33 mouse cellular contexts compared by ENCODE assay signal in the genomic region with DNA sequence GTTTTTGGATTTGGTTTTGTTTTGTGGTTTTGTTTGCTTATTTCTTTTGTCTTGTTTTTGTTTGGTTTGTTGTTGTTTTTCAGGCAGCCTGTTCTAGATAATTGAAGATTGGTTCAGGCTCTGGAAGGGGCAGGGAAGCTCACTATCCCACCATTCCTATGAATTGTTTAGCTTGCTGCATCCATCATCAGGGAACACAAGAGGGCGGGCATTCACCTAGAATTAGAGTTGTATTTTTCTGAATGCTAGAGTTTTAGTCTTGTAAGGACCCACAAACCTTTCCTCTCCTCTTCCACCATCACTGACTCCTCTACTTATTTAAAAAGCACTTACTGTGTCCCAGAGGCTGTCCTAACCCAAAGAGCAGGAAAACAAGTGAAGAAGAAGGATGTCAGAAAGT. TPM values are rescaled to one million over a fixed set of nuclear protein-coding genes. Genes with fewer than 3 reads are reported as not detected.
A peak's percentile ranks its signal among the peaks of the same experiment; 100 is the strongest.
DNase-seq lines count a peak whose midpoint lies in the region; ATAC-seq and TF ChIP-seq lines count a peak whose summit lies in the region.
"Had no signal": no experiment of that assay in that cellular context is flagged by ENCODE, and none has a peak within 500 bp of the region (broad histone marks: within the 10 kb centered on the region; RNA-seq: fewer than 3 reads in every experiment).

No protein-coding gene starts in this region.

- no peak for TF ChIP-seq POLR2A in brain, embryonic 14.5 days (IDR thresholded peaks at IDR 0.05; ENCODE audit: borderline replicate concordance, extremely low read depth, insufficient read depth, insufficient read length, poor library complexity, severe bottlenecking)

- 58% methylated on average over 1 of the region's 1 CpGs for WGBS in forebrain, postnatal 0 days
- 53% methylated on average over 1 of the region's 1 CpGs for WGBS in forebrain, embryonic 11.5 days

- H3K4me3 ChIP-seq in forebrain, postnatal 0 days (ENCODE audit: low read depth, low read length) = no peak overlapping the region
- no peak overlapping the region for H3K4me3 ChIP-seq in forebrain, embryonic 11.5 days (ENCODE audit: low read depth, low read length)
- H3K4me3 ChIP-seq in layer of hippocampus, adult 2 months = no peak overlapping the region
- H3K4me3 ChIP-seq: embryonic facial prominence, embryonic 10.5 days; heart, embryonic 10.5 days; limb, embryonic 12.5 days; neural tube, embryonic 15.5 days had no signal

- H3K9ac ChIP-seq in forebrain, postnatal 0 days = no peak overlapping the region
- no peak overlapping the region for H3K9ac ChIP-seq in forebrain, embryonic 11.5 days (ENCODE audit: low read length)
- H3K9ac ChIP-seq: limb, embryonic 12.5 days; liver, postnatal 0 days; neural tube, embryonic 15.5 days had no signal

- ATAC-seq in forebrain, postnatal 0 days = no peak
- ATAC-seq in forebrain, embryonic 11.5 days (replicated peaks; ENCODE audit: low FRiP score) = no peak
- ATAC-seq: liver, postnatal 0 days; lung, postnatal 0 days; midbrain, embryonic 16.5 days had no signal

- H3K9me3 ChIP-seq in forebrain, postnatal 0 days (ENCODE audit: low read length) = no peaks in the 10 kb centered on the region
- no peaks in the 10 kb centered on the region for H3K9me3 ChIP-seq in forebrain, embryonic 11.5 days (ENCODE audit: control insufficient read depth, low read length)
- H3K9me3 ChIP-seq: embryonic facial prominence, embryonic 10.5 days; heart, embryonic 10.5 days; limb, embryonic 12.5 days; neural tube, embryonic 15.5 days had no signal

- H3K36me3 ChIP-seq in forebrain, postnatal 0 days (ENCODE audit: insufficient read depth) = no peaks in the 10 kb centered on the region
- H3K36me3 ChIP-seq in forebrain, embryonic 11.5 days (ENCODE audit: control insufficient read depth, insufficient read depth, low read length) = no peaks in the 10 kb centered on the region
- H3K36me3 ChIP-seq: embryonic facial prominence, embryonic 10.5 days; heart, embryonic 10.5 days; limb, embryonic 12.5 days; neural tube, embryonic 15.5 days had no signal

- H3K4me1 ChIP-seq in forebrain, postnatal 0 days (ENCODE audit: insufficient read depth) = no peaks in the 10 kb centered on the region
- H3K4me1 ChIP-seq in forebrain, embryonic 11.5 days (replicated peaks; ENCODE audit: control insufficient read depth, insufficient read depth, low read length) = no peaks in the 10 kb centered on the region
- H3K4me1 ChIP-seq: embryonic facial prominence, embryonic 10.5 days; heart, embryonic 10.5 days; limb, embryonic 12.5 days; neural tube, embryonic 15.5 days had no signal

- H3K27ac ChIP-seq in forebrain, postnatal 0 days (ENCODE audit: low read depth, low read length) = no peak overlapping the region
- H3K27ac ChIP-seq in forebrain, embryonic 11.5 days (ENCODE audit: low read depth, low read length) = no peak overlapping the region
- no peak overlapping the region for H3K27ac ChIP-seq in layer of hippocampus, adult 2 months
- H3K27ac ChIP-seq: embryonic facial prominence, embryonic 10.5 days; heart, embryonic 10.5 days; limb, embryonic 12.5 days; macrophage; neural tube, embryonic 15.5 days had no signal

- peak; percentile 11; the same call in 1 of the 2 replicates for TF ChIP-seq CTCF in forebrain, postnatal 0 days (IDR thresholded peaks at IDR 0.05; ENCODE audit: low read depth)
- peak; percentile 54 for TF ChIP-seq CTCF in layer of hippocampus, adult 2 months (conservative IDR thresholded peaks at IDR 0.05)
- no peak for TF ChIP-seq CTCF in brain, embryonic 14.5 days (IDR thresholded peaks at IDR 0.05; ENCODE audit: borderline replicate concordance, extremely low read depth, insufficient read depth, insufficient read length)

- no peaks in the 10 kb centered on the region for H3K27me3 ChIP-seq in forebrain, postnatal 0 days (ENCODE audit: insufficient read depth, low read length)
- H3K27me3 ChIP-seq in forebrain, embryonic 11.5 days (ENCODE audit: control insufficient read depth, insufficient read depth, low read length) = no peaks in the 10 kb centered on the region
- H3K27me3 ChIP-seq: limb, embryonic 12.5 days; neural tube, embryonic 15.5 days had no signal

- intact Hi-C loops in gastrocnemius, postnatal 14 days (cut with DNase I; ENCODE audit: low total_unique reads) = no loop called here

- no peak for DNase-seq in forebrain, postnatal 0 days
- no peak for DNase-seq in forebrain, embryonic 11.5 days (ENCODE audit: low spot score)
- no peak for DNase-seq in layer of hippocampus, adult 2 months (ENCODE audit: low spot score in 2 of 2)
- DNase-seq in layer of hippocampus, postnatal 25 days (ENCODE audit: extremely low spot score in 1 of 2, low spot score in 1 of 2) = no peak
- DNase-seq in ES-CJ7 (ENCODE audit: low read depth, low spot score) = peak; percentile 7
- DNase-seq in brain, embryonic 14.5 days (ENCODE audit: low read depth) = peak; percentile 0
- DNase-seq in gastrocnemius, postnatal 14 days = no peak
- no peak for DNase-seq in cerebellum, adult 9-11 months
- DNase-seq: adrenal gland, adult 2 months; B cell, adult 2 months; cerebellum, adult 11-12 months; cerebellum, postnatal 25 days; heart, postnatal 10 days; kidney, adult 2 months; kidney, postnatal 25 days; liver, postnatal 0 days; thymus, adult 2 months; thymus, postnatal 4 days had no signal

- H3K4me2 ChIP-seq in forebrain, postnatal 0 days (ENCODE audit: low read depth) = no peak overlapping the region
- no peak overlapping the region for H3K4me2 ChIP-seq in forebrain, embryonic 11.5 days (ENCODE audit: low read depth, low read length, severe bottlenecking)
- H3K4me2 ChIP-seq: limb, embryonic 12.5 days; liver, embryonic 11.5 days; neural tube, embryonic 15.5 days had no signal

RNA-seq across cellular contexts. Expression of a gene that starts 10.0 kb away (rescaled TPM):
- total RNA-seq in forebrain, postnatal 0 days (2014; rRNA removed) = not detected in 2 replicates
- polyA plus RNA-seq in forebrain, postnatal 0 days (2015; fragmentation: Nextera tagmentation; extraction: Ambion mirVana) = not detected in 2 replicates
- not detected in 2 replicates for polyA plus RNA-seq in forebrain, embryonic 11.5 days (2014; fragmentation: Nextera tagmentation; extraction: Ambion mirVana)
- not detected for total RNA-seq in layer of hippocampus, adult 2 months (2021)
- total RNA-seq in layer of hippocampus, postnatal 25 days (2021) = not detected
- polyA plus RNA-seq in brain, embryonic 14.5 days (2012; rRNA removed) = not detected in 2 replicates
- not detected for total RNA-seq in gastrocnemius, postnatal 14 days (2021)
- total RNA-seq: adrenal gland, adult 2 months; adrenal gland, postnatal 4 days; gastrocnemius, adult 18-20 months; heart, postnatal 10 days; left cerebral cortex, postnatal 10 days had no signal
- polyA plus RNA-seq: adrenal gland, adult 2 months; embryonic facial prominence, embryonic 10.5 days; gonadal fat pad, adult 2 months; heart, embryonic 10.5 days; hindbrain, embryonic 11.5 days; kidney, adult 2 months; limb, embryonic 12.5 days; liver, embryonic 11.5 days; liver, postnatal 0 days; lung, postnatal 0 days; macrophage; midbrain, embryonic 16.5 days; neural tube, embryonic 15.5 days; small intestine, adult 2 months; stomach, embryonic 16.5 days; thymus, adult 2 months had no signal

RNA-seq across cellular contexts. Expression of a gene that starts 27.6 kb away (rescaled TPM):
- not detected in 2 replicates for total RNA-seq in forebrain, postnatal 0 days (2014; rRNA removed)
- not detected in 2 replicates for polyA plus RNA-seq in forebrain, postnatal 0 days (2015; fragmentation: Nextera tagmentation; extraction: Ambion mirVana)
- polyA plus RNA-seq in forebrain, embryonic 11.5 days (2014; fragmentation: Nextera tagmentation; extraction: Ambion mirVana) = not detected in 2 replicates
- total RNA-seq in layer of hippocampus, adult 2 months (2021) = not detected
- total RNA-seq in layer of hippocampus, postnatal 25 days (2021) = not detected
- not detected in 2 replicates for polyA plus RNA-seq in brain, embryonic 14.5 days (2012; rRNA removed)
- total RNA-seq in gastrocnemius, postnatal 14 days (2021) = not detected
- total RNA-seq: adrenal gland, adult 2 months; adrenal gland, postnatal 4 days; gastrocnemius, adult 18-20 months; heart, postnatal 10 days; left cerebral cortex, postnatal 10 days had no signal
- polyA plus RNA-seq: adrenal gland, adult 2 months; embryonic facial prominence, embryonic 10.5 days; gonadal fat pad, adult 2 months; heart, embryonic 10.5 days; hindbrain, embryonic 11.5 days; kidney, adult 2 months; limb, embryonic 12.5 days; liver, embryonic 11.5 days; liver, postnatal 0 days; lung, postnatal 0 days; macrophage; midbrain, embryonic 16.5 days; neural tube, embryonic 15.5 days; small intestine, adult 2 months; stomach, embryonic 16.5 days; thymus, adult 2 months had no signal

RNA-seq across cellular contexts. Expression of a gene that starts 50.3 kb away (rescaled TPM):
- not detected in 2 replicates for total RNA-seq in forebrain, postnatal 0 days (2014; rRNA removed)
- polyA plus RNA-seq in forebrain, postnatal 0 days (2015; fragmentation: Nextera tagmentation; extraction: Ambion mirVana) = not detected in 2 replicates
- not detected in 2 replicates for polyA plus RNA-seq in forebrain, embryonic 11.5 days (2014; fragmentation: Nextera tagmentation; extraction: Ambion mirVana)
- not detected for total RNA-seq in layer of hippocampus, adult 2 months (2021)
- total RNA-seq in layer of hippocampus, postnatal 25 days (2021) = not detected
- not detected in 2 replicates for polyA plus RNA-seq in brain, embryonic 14.5 days (2012; rRNA removed)
- not detected for total RNA-seq in gastrocnemius, postnatal 14 days (2021)
- total RNA-seq: adrenal gland, adult 2 months; adrenal gland, postnatal 4 days; gastrocnemius, adult 18-20 months; heart, postnatal 10 days; left cerebral cortex, postnatal 10 days had no signal
- polyA plus RNA-seq: adrenal gland, adult 2 months; embryonic facial prominence, embryonic 10.5 days; gonadal fat pad, adult 2 months; heart, embryonic 10.5 days; hindbrain, embryonic 11.5 days; kidney, adult 2 months; limb, embryonic 12.5 days; liver, embryonic 11.5 days; liver, postnatal 0 days; lung, postnatal 0 days; macrophage; midbrain, embryonic 16.5 days; neural tube, embryonic 15.5 days; small intestine, adult 2 months; stomach, embryonic 16.5 days; thymus, adult 2 months had no signal

Comparison
In these comparisons a context has a peak if more than half of its experiments do, and no peak if none do; other contexts are left out.
1. DNase-seq: peak in ES-CJ7 (single experiment) and brain, embryonic 14.5 days (single experiment); none in forebrain, postnatal 0 days (single experiment), forebrain, embryonic 11.5 days (single experiment), layer of hippocampus, adult 2 months (0 of 2), layer of hippocampus, postnatal 25 days (0 of 2), gastrocnemius, postnatal 14 days (single experiment) and cerebellum, adult 9-11 months (single experiment).